Mouse (Mus musculus): Measurements from ENCODE around the gene Ccnd3. TPM values are rescaled to one million over a fixed set of nuclear protein-coding genes. Genes with fewer than 3 reads are reported as not detected.
A peak's percentile ranks its signal among the peaks of the same experiment; 100 is the strongest.

Gene Ccnd3
- polyA plus RNA-seq, 1 experiment from 2014 or later, result 214 TPM

DNA sequence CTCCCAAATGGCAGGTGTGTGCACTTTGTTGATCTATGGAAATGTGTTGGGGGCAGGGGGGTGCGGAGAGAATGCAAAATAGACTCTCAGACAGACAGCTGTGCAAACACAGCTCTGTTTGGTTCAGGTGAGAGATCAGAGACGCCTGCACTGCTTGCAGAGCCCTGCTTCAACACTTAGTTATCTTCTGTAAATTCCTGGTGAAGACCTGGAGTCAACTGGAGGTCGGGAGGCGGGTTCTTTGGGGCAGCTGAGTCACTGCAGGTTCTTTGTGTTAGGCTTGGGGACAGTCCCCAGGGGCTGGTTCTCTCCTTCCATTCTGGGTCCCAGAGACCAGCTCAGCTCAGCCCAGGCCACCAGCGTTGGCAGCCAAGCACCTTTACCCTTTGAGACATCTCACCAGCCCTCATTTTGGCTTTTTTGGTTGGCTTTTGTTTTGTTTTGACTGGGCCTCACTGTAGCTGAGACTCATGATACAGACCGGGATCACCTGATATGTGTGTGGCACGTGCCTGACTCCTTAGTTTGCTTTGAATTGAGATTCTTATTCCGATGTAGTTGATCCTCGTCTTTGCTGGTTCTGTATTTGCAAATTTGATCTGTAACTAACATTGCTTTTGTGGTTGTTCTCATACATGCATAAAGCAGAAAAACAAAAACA lies 42.0 kb upstream of the Ccnd3 start:
- Histone ChIP-seq H3K4me1 (ENCODE audit: insufficient read depth, low read depth, low read length) (no peaks in the 10 kb centered on the region), H3K9ac (replicated peaks; ENCODE audit: low read depth) (no peak overlapping the region)
- ATAC-seq, result 0 out of 2 replicates have a peak, but pooled peaks have one; percentile 34

DNA sequence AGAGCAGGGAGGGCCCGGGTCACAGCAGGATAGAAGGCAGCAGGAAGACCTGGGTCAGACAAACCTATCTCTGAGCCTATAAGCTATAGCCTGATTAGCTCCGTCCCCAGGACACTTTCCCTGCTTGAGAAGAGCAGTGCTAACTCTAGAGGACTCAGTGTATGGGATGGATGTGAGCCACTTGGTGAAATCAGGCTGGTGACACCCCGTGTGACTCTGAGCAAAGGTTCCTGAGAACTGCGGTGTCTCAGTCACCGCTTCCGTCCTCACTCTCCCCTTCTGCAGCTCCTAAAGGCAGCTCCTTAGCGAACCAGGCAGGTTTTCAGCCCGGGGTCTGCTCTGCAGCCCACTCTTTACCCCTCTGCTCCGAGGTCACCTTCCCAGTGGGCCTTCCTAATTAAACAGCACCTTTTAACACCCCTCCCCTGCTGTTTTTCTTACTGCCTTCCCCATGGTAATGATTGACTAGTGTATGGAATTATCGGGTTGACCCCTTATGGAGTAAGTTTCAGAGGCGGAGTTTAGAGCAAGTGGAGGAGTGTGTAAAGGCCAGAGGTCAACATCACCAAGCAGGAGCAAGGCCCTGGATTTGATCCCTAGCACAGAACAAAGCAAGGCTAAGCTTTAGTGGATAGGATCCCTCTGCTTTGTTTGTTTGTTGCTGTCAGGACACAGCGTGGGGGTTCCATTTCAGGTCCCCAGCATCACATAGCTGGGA lies 40.4 kb upstream of the Ccnd3 start:
- Histone ChIP-seq H3K4me1 (ENCODE audit: insufficient read depth, low read depth, low read length) (no peaks in the 10 kb centered on the region; the same call in 1 of the 2 replicates), H3K4me3 (ENCODE audit: low read depth, low read length) (no peak overlapping the region), H3K36me3 (ENCODE audit: insufficient read depth, low read length) (no peaks in the 10 kb centered on the region), H3K4me2 (replicated peaks; ENCODE audit: low read depth, low read length) (no peak overlapping the region), H3K27ac (ENCODE audit: low read length) (no peak overlapping the region), H3K9me3 (ENCODE audit: low read length) (no peaks in the 10 kb centered on the region), H3K9ac (replicated peaks; ENCODE audit: low read depth) (no peak overlapping the region), H3K27me3 (replicated peaks; ENCODE audit: insufficient read depth, low read length) (no peaks in the 10 kb centered on the region)
- DNase-seq (ENCODE audit: low spot score) (no peak), ATAC-seq (no peak)
- TF ChIP-seq CTCF (IDR thresholded peaks at IDR 0.05), result no peak
- 45% methylated on average over 12 of the region's 12 CpGs for WGBS

More for the DNA sequence above, 42.0 kb upstream of the Ccnd3 start:
- H3K9me3 ChIP-seq (ENCODE audit: low read length), result no peaks in the 10 kb centered on the region
- no peak for DNase-seq (ENCODE audit: low spot score)
- H3K27ac ChIP-seq (ENCODE audit: low read length), result no peak overlapping the region
- H3K27me3 ChIP-seq (replicated peaks; ENCODE audit: insufficient read depth, low read length), result no peaks in the 10 kb centered on the region
- no peak for TF ChIP-seq CTCF (IDR thresholded peaks at IDR 0.05)
- TF ChIP-seq EP300 (IDR thresholded peaks at IDR 0.05), result no peak
- WGBS, result 32% methylated on average over 9 of the region's 9 CpGs
- no peak overlapping the region for H3K4me2 ChIP-seq (replicated peaks; ENCODE audit: low read depth, low read length)
- no peaks in the 10 kb centered on the region for H3K36me3 ChIP-seq (ENCODE audit: insufficient read depth, low read length)
- no peak overlapping the region for H3K4me3 ChIP-seq (ENCODE audit: low read depth, low read length)

DNA sequence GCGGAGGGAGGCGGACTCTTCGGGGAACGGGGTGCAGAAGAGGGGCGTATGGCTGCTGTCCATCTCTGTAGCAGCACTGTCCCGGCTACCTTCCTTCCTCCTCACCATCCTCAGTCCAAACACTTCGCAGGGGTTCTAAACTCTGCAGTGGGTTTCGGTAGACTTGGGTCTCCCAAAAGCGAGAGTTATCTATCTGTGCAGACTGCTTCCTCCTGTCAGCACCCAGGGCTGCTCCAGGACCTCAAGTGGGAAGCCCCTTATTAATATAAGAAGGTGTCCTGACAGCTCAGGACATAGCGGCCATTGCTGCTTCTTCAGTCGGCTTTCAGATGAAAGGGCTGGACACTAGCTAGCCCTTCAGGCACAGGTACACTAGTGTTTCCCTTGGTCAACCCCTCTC lies 39.8 kb upstream of the Ccnd3 start:
- Histone ChIP-seq H3K27me3 (replicated peaks; ENCODE audit: insufficient read depth, low read length) (no peaks in the 10 kb centered on the region), H3K9ac (replicated peaks; ENCODE audit: low read depth) (no peak overlapping the region; the same call in 1 of the 2 replicates), H3K4me2 (replicated peaks; ENCODE audit: low read depth, low read length) (no peak overlapping the region), H3K27ac (ENCODE audit: low read length) (no peak overlapping the region), H3K4me1 (ENCODE audit: insufficient read depth, low read depth, low read length) (no peaks in the 10 kb centered on the region; the same call in 1 of the 2 replicates), H3K9me3 (ENCODE audit: low read length) (no peaks in the 10 kb centered on the region), H3K36me3 (ENCODE audit: insufficient read depth, low read length) (no peaks in the 10 kb centered on the region), H3K4me3 (ENCODE audit: low read depth, low read length) (no peak overlapping the region)
- TF ChIP-seq CTCF (IDR thresholded peaks at IDR 0.05), result no peak
- TF ChIP-seq EP300 (IDR thresholded peaks at IDR 0.05), result no peak
- no peak for DNase-seq (ENCODE audit: low spot score)
- WGBS, result 65% methylated on average over 11 of the region's 11 CpGs
- no peak for ATAC-seq

DNA sequence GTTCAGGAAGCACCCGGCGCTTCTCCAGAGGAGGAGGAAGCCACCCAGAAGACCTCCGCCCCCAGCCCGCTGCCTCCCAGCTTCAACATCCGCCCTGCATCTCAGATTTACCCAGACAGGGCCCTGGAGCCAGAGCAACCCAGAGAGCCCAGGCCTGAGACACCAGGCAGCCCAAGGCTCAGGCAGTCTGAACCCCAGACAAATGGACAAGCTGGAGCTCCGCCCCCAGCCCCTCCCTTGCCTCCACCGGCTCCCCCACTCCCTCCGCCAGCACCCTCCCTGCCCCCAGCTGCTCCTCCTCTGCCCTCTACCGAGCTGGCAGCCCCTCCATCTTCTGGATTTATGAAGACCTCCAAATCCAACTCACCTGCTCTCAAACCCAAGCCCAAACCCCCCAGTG lies 38.6 kb upstream of the Ccnd3 start:
- TF ChIP-seq EP300 (IDR thresholded peaks at IDR 0.05), result no peak
- no peak for TF ChIP-seq CTCF (IDR thresholded peaks at IDR 0.05)
- ATAC-seq (no peak), DNase-seq (ENCODE audit: low spot score) (no peak)
- no peak overlapping the region for H3K27ac ChIP-seq (ENCODE audit: low read length)
- no peak overlapping the region for H3K4me3 ChIP-seq (ENCODE audit: low read depth, low read length)
- no peak overlapping the region for H3K9ac ChIP-seq (replicated peaks; ENCODE audit: low read depth)
- H3K36me3 ChIP-seq (ENCODE audit: insufficient read depth, low read length), result no peaks in the 10 kb centered on the region
- no peak overlapping the region for H3K4me2 ChIP-seq (replicated peaks; ENCODE audit: low read depth, low read length)
- no peaks in the 10 kb centered on the region for H3K27me3 ChIP-seq (replicated peaks; ENCODE audit: insufficient read depth, low read length)
- H3K4me1 ChIP-seq (ENCODE audit: insufficient read depth, low read depth, low read length), result no peaks in the 10 kb centered on the region; the same call in 1 of the 2 replicates
- H3K9me3 ChIP-seq (ENCODE audit: low read length), result no peaks in the 10 kb centered on the region
- 36% methylated on average over 8 of the region's 9 CpGs for WGBS

DNA sequence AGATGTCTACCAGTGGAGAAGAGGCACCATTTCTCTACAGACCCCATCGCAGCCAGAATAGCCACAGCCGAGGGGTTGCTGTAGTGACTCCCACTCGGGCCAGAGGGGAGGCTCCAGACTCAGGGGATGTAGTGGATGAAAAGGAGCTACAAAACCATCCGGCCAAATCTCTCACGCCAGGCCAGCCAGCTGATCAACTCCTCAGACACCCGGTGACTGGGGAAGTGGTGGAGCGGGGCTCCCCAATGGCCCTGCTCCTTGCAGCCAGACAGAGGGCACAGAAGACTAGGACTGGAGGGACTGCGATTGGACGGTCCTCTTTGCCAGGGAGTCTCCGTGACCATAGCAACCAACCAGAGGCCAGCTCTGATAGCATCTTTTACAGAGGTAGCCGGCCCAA lies 37.2 kb upstream of the Ccnd3 start:
- 81% methylated on average over 11 of the region's 11 CpGs for WGBS
- ATAC-seq, result no peak
- no peaks in the 10 kb centered on the region; the same call in 1 of the 2 replicates for H3K4me1 ChIP-seq (ENCODE audit: insufficient read depth, low read depth, low read length)
- H3K27ac ChIP-seq (ENCODE audit: low read length), result no peak overlapping the region
- DNase-seq (ENCODE audit: low spot score), result no peak
- H3K4me2 ChIP-seq (replicated peaks; ENCODE audit: low read depth, low read length), result no peak overlapping the region
- no peaks in the 10 kb centered on the region for H3K9me3 ChIP-seq (ENCODE audit: low read length)
- no peaks in the 10 kb centered on the region for H3K27me3 ChIP-seq (replicated peaks; ENCODE audit: insufficient read depth, low read length)
- H3K4me3 ChIP-seq (ENCODE audit: low read depth, low read length), result no peak overlapping the region
- TF ChIP-seq CTCF (IDR thresholded peaks at IDR 0.05) (no peak), EP300 (IDR thresholded peaks at IDR 0.05) (no peak)
- no peak overlapping the region for H3K9ac ChIP-seq (replicated peaks; ENCODE audit: low read depth)
- H3K36me3 ChIP-seq (ENCODE audit: insufficient read depth, low read length), result no peaks in the 10 kb centered on the region

DNA sequence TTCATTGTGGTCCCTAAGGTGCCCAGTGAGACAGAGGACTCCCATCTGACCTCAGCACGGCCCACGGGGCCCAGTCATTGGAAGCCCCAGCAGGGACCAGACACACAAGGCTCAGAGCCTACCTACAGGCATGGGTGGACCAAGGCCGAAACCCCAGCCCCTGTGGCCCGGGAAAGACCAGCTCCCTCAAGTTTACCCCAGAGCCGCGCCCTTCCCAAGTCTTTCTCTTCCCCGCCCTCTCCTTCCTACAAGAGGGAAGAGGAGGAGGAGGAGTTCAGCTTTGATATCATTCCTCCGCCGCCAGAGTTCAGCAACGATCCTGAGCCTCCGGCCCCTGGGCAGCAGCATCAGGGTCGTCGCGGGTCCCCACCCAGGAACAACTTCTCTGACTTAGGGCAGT lies 36.8 kb upstream of the Ccnd3 start:
- Histone ChIP-seq H3K4me3 (ENCODE audit: low read depth, low read length) (no peak overlapping the region), H3K9ac (replicated peaks; ENCODE audit: low read depth) (no peak overlapping the region), H3K36me3 (ENCODE audit: insufficient read depth, low read length) (no peaks in the 10 kb centered on the region), H3K4me1 (ENCODE audit: insufficient read depth, low read depth, low read length) (no peaks in the 10 kb centered on the region; the same call in 1 of the 2 replicates), H3K9me3 (ENCODE audit: low read length) (no peaks in the 10 kb centered on the region), H3K27me3 (replicated peaks; ENCODE audit: insufficient read depth, low read length) (no peaks in the 10 kb centered on the region), H3K27ac (ENCODE audit: low read length) (no peak overlapping the region), H3K4me2 (replicated peaks; ENCODE audit: low read depth, low read length) (0 out of 2 replicates have a peak overlapping the region, but pooled peaks have one; percentile 1)
- no peak for TF ChIP-seq CTCF (IDR thresholded peaks at IDR 0.05)
- ATAC-seq (no peak), DNase-seq (ENCODE audit: low spot score) (no peak)
- 36% methylated on average over 13 of the region's 14 CpGs for WGBS
